Mouse (Mus musculus) kidney, embryonic 16.5 days (tissue): ENCODE measurements around the gene Avpr2. TPM values are rescaled to one million over a fixed set of nuclear protein-coding genes. Genes with fewer than 3 reads are reported as not detected.
A peak's percentile ranks its signal among the peaks of the same experiment; 100 is the strongest.

Experiments used
- ATAC-seq: fragments of 200-750 bp; cut with Nextera tagmentation; 2 replicates; pipeline ENCODE4 v1.8.0; 2017; ENCODE audit warnings: moderate TSS enrichment; ENCODE audit not compliant: low FRiP score, low TSS enrichment
- H3K27ac ChIP-seq: fragments of 300-500 bp; sonication (generic); 2 replicates; pipeline ENCODE4 v1.5.1; 2014; ENCODE audit warnings: low read length
- H3K27me3 ChIP-seq: fragments of 300-500 bp; sonication (generic); 2 replicates; pipeline ENCODE4 v1.6.1; 2014; ENCODE audit warnings: low read length, control low read depth, mixed read lengths; ENCODE audit not compliant: insufficient read depth
- H3K36me3 ChIP-seq: fragments of 300-500 bp; sonication (generic); 2 replicates; pipeline ENCODE4 v1.6.1; 2014; ENCODE audit warnings: low read length, control low read depth, mixed read lengths; ENCODE audit not compliant: insufficient read depth
- H3K4me1 ChIP-seq: fragments of 300-500 bp; sonication (generic); 2 replicates; pipeline ENCODE4 v1.6.1; 2014; ENCODE audit warnings: low read length, control low read depth, mixed read lengths; ENCODE audit not compliant: insufficient read depth
- H3K4me2 ChIP-seq: fragments of 300-500 bp; sonication (generic); replicated peaks from 2 replicates; pipeline ENCODE4 v1.6.1; 2014; ENCODE audit warnings: low read depth, low read length
- H3K4me3 ChIP-seq: fragments of 300-500 bp; sonication (generic); 2 replicates; pipeline ENCODE4 v1.5.1; 2014; ENCODE audit warnings: mild to moderate bottlenecking, low read length
- H3K9ac ChIP-seq: fragments of 300-500 bp; sonication (generic); replicated peaks from 2 replicates; pipeline ENCODE4 v1.6.1; 2014; ENCODE audit warnings: low read length
- H3K9me3 ChIP-seq: fragments of 300-500 bp; sonication (generic); 2 replicates; pipeline ENCODE4 v1.6.1; 2016; ENCODE audit warnings: low read length, control low read depth
- WGBS: fragments of 180-500 bp; shearing (Covaris S2); extraction: QIAGEN DNeasy Blood & Tissue Kit; methylation state at CpG from one replicate; pipeline ENCODE4 v1.1.7; 2014; 5-methylcytosine and 5-hydroxymethylcytosine counted together
- polyA plus RNA-seq: library from polyadenylated mRNA; unstranded; fragments of >200 nt; fragmentation: Nextera tagmentation; extraction: Ambion mirVana; gene quantifications from 2 replicates; pipeline ENCODE4 v1.2.1, GENCODE M21; 2015

Avpr2 gene
- polyA plus RNA-seq, 1 experiment from 2014 or later = 7.7 TPM

- Histone ChIP-seq H3K4me2 (no peak overlapping the region), H3K9me3 (no peaks in the 10 kb centered on the region), H3K36me3 (no peaks in the 10 kb centered on the region), H3K27me3 (peaks cover 19% of the 10 kb centered on the region), H3K4me3 (no peak overlapping the region), H3K27ac (no peak overlapping the region), H3K4me1 (peaks cover 6% of the 10 kb centered on the region; the same call in 1 of the 2 replicates), H3K9ac (no peak overlapping the region)
- ATAC-seq = no peak
- 45% methylated on average over 1 of the region's 1 CpGs for WGBS
These were observed 14.9 kb upstream of the Avpr2 start for GRCm38 (mm10) chrX:73877014-73877413.

DNA sequence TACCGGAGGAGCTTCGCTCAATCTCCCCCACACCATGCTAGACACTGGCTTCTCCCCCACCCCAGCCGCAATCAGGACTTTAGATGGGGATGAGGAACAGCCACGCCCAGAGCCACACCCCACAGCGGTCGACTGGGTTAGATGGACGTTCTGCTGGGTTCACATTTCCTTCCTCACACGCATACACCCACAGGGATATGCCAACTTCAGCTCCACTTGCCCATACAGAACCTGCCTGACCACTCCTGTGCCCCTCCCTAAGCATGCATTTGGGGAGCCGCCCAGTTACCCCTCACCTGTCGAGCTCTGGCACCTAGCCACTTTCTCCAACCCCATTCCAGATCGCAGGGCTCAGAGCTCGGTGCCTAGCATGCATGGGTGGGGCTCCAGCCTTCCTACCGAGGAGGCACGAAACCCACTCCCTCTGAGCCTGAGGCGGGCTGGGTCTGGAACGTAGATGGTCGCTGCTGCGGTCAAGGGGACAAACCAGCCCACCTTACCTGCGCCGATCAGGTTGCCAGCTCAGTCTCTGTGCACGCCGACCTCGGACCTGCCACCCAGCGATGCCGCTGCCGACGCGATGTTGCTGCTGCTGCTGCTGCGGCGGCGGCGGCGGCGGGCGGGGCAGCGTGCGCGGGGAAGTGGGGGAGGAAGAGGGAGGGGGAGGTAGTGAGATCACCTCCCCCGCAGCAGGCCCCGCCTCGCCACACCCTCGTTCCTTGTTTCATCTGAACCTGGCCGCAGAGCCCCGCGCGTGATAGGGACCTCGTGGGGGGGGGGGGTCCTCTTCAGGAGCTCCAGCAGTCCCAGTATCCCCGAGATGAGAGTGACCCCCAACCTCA is 11.5 kb upstream of the Avpr2 start:
- no peaks in the 10 kb centered on the region for H3K36me3 ChIP-seq
- 26% methylated on average over 34 of the region's 48 CpGs for WGBS
- peak; percentile 77 for ATAC-seq
- H3K27ac ChIP-seq = peak overlapping the region; percentile 87
- peaks cover 19% of the 10 kb centered on the region for H3K27me3 ChIP-seq
- peak overlapping the region; percentile 73 for H3K4me2 ChIP-seq
- peaks cover 6% of the 10 kb centered on the region; the same call in 1 of the 2 replicates for H3K4me1 ChIP-seq
- peak overlapping the region; percentile 35; the same call in 1 of the 2 replicates for H3K9ac ChIP-seq
- peak overlapping the region; percentile 47 for H3K4me3 ChIP-seq
- no peaks in the 10 kb centered on the region for H3K9me3 ChIP-seq

DNA sequence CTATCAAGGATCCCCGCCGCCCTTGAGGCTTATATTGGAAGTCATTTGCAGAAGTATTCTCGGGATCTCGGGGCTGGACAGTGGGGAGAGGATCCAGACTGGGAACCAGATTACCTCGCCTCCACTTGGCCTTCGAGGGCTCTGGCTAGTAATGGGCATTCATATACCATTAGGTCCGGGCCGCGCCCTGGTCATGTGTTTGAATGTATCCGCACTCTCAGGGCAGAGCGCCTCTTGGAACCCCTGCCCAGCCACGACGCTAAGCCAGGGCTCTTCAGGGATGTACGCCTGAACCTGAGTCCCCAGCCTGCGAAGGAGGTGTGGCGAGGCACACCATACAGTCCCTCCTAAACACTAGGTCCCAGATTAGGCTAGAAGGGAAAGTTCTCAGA is 10.9 kb upstream of the Avpr2 start:
- peaks cover 19% of the 10 kb centered on the region for H3K27me3 ChIP-seq
- peak overlapping the region; percentile 35; the same call in 1 of the 2 replicates for H3K9ac ChIP-seq
- peaks cover 6% of the 10 kb centered on the region; the same call in 1 of the 2 replicates for H3K4me1 ChIP-seq
- peak; percentile 56 for ATAC-seq
- H3K27ac ChIP-seq = peak overlapping the region; percentile 87
- WGBS = 21% methylated on average over 16 of the region's 16 CpGs
- peak overlapping the region; percentile 47 for H3K4me3 ChIP-seq
- no peaks in the 10 kb centered on the region for H3K36me3 ChIP-seq
- peak overlapping the region; percentile 73 for H3K4me2 ChIP-seq
- H3K9me3 ChIP-seq = no peaks in the 10 kb centered on the region

DNA sequence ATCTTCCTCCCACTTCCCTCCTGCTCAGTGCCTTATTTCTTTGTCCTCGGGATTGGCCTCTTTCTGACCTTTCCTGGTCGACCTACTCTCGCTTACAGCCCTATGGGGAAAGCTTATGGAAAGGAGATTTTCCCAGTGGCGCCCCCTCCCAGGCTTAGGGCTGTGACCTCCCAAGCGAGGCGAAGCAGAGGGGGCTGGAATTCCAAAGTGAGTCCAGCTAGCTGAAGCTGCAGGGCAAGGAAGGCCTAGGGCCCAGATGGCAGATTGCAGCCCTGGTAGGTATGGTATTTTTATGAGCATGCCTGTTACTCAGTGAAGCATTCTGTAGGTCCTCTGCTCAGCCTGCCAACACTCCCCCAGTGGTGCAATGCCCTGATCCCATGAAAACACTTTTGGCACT is 10.4 kb upstream of the Avpr2 start:
- Histone ChIP-seq H3K27ac (peak overlapping the region; percentile 87), H3K27me3 (peaks cover 19% of the 10 kb centered on the region)
- peak; percentile 90 for ATAC-seq

GRCm38 (mm10) chrX:73892833-73893232 is 931 bp downstream of the Avpr2 start:
- H3K4me2 ChIP-seq = no peak overlapping the region
- no peaks in the 10 kb centered on the region for H3K4me1 ChIP-seq
- H3K4me3 ChIP-seq = no peak overlapping the region
- H3K27ac ChIP-seq = no peak overlapping the region
- H3K9ac ChIP-seq = no peak overlapping the region
- no peaks in the 10 kb centered on the region for H3K36me3 ChIP-seq
- ATAC-seq = no peak
- H3K27me3 ChIP-seq = no peaks in the 10 kb centered on the region; the same call in 1 of the 2 replicates
- no peaks in the 10 kb centered on the region for H3K9me3 ChIP-seq
- WGBS = 90% methylated on average over 14 of the region's 14 CpGs

More for the DNA sequence above, 10.4 kb upstream of the Avpr2 start:
- H3K9ac ChIP-seq = peak overlapping the region; percentile 35; the same call in 1 of the 2 replicates
- H3K4me3 ChIP-seq = no peak overlapping the region; the same call in 1 of the 2 replicates
- H3K4me2 ChIP-seq = peak overlapping the region; percentile 73; the same call in 1 of the 2 replicates
- no peaks in the 10 kb centered on the region for H3K9me3 ChIP-seq
- H3K36me3 ChIP-seq = no peaks in the 10 kb centered on the region
- H3K4me1 ChIP-seq = peaks cover 6% of the 10 kb centered on the region; the same call in 1 of the 2 replicates
- WGBS = 25% methylated on average over 6 of the region's 6 CpGs

- Histone ChIP-seq H3K9me3 (no peaks in the 10 kb centered on the region), H3K27ac (no peak within 1 kb of the TSS), H3K36me3 (no peaks in the 10 kb centered on the region), H3K4me2 (no peak within 1 kb of the TSS), H3K9ac (no peak within 1 kb of the TSS), H3K4me1 (no peaks in the 10 kb centered on the region), H3K4me3 (no peak within 1 kb of the TSS), H3K27me3 (no peaks in the 10 kb centered on the region; the same call in 1 of the 2 replicates)
- 27% methylated on average over 2 of the region's 2 CpGs for WGBS
- no peak for ATAC-seq
These were observed 3.8 kb downstream of the Avpr2 start, which contains the start of gene L1cam for GRCm38 (mm10) chrX:73895719-73896118. L1cam (minus strand) TSS chrX:73896105.

GRCm38 (mm10) chrX:73897959-73898358 is 6.1 kb downstream of the Avpr2 start:
- no peak overlapping the region for H3K27ac ChIP-seq
- 73% methylated on average over 3 of the region's 3 CpGs for WGBS
- no peak overlapping the region for H3K4me2 ChIP-seq
- no peaks in the 10 kb centered on the region for H3K36me3 ChIP-seq
- ATAC-seq = no peak
- H3K4me3 ChIP-seq = no peak overlapping the region
- no peaks in the 10 kb centered on the region for H3K9me3 ChIP-seq
- no peak overlapping the region for H3K9ac ChIP-seq
- no peaks in the 10 kb centered on the region for H3K4me1 ChIP-seq
- H3K27me3 ChIP-seq = no peaks in the 10 kb centered on the region; the same call in 1 of the 2 replicates

DNA sequence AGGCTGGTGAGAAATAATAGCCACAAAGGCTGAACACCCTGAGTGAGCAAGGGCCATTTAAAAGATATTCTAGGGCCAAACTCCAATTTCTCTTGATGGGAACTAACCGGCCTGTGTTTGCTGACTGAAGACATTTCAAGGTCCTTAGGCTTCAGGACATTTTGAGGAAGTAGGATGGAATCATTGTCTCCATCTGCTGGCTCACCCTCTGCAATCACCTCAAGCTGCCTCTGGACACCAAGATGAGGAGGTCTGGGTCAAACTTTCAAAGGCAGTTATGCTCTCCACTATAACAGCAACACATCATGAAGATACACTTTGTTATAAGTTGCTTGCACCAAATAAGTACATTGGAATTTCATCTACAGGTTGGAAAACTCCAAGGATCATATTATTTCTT is 18.1 kb downstream of the Avpr2 start:
- H3K27ac ChIP-seq = no peak overlapping the region
- H3K4me1 ChIP-seq = no peaks in the 10 kb centered on the region
- no peak for ATAC-seq
- H3K4me3 ChIP-seq = no peak overlapping the region
- H3K4me2 ChIP-seq = no peak overlapping the region
- WGBS = 96% methylated on average over 1 of the region's 1 CpGs
- H3K27me3 ChIP-seq = no peaks in the 10 kb centered on the region; the same call in 1 of the 2 replicates
- H3K36me3 ChIP-seq = no peaks in the 10 kb centered on the region
- no peaks in the 10 kb centered on the region for H3K9me3 ChIP-seq
- no peak overlapping the region for H3K9ac ChIP-seq

DNA sequence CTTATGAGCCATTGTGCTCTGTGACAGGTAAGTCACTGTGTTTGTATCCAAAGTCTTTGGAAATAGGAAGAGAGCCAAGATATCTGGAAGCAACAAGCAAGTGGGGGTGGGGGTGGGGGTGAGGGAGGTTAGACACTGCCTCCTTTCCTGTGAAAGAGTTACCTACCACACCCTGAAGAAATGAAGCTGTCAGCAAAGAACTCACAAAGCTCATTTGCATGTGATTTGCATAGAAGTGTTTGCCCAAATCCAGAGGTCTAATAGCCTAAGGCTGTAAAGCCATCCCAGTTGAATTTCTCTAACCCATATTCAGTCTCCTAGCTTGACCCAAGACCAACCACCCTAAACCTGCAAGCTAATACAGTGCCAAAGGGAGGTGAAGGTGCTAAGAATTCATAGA is 18.5 kb downstream of the Avpr2 start:
- Histone ChIP-seq H3K27me3 (no peaks in the 10 kb centered on the region; the same call in 1 of the 2 replicates), H3K4me1 (no peaks in the 10 kb centered on the region), H3K4me2 (no peak overlapping the region), H3K4me3 (peak overlapping the region; percentile 30; the same call in 1 of the 2 replicates), H3K9ac (no peak overlapping the region), H3K36me3 (no peaks in the 10 kb centered on the region), H3K27ac (no peak overlapping the region), H3K9me3 (no peaks in the 10 kb centered on the region)
- no peak for ATAC-seq

- ATAC-seq = no peak
- 33% methylated on average over 25 of the region's 26 CpGs for WGBS
- Histone ChIP-seq H3K9me3 (no peaks in the 10 kb centered on the region), H3K27ac (no peak overlapping the region), H3K4me2 (peak overlapping the region; percentile 50), H3K36me3 (no peaks in the 10 kb centered on the region), H3K9ac (peak overlapping the region; percentile 46; the same call in 1 of the 2 replicates), H3K4me3 (peak overlapping the region; percentile 30), H3K27me3 (no peaks in the 10 kb centered on the region; the same call in 1 of the 2 replicates), H3K4me1 (no peaks in the 10 kb centered on the region)
These were observed 19.3 kb downstream of the Avpr2 start for GRCm38 (mm10) chrX:73911156-73911555.
